Mouse (Mus musculus) right cerebral cortex, adult 18-20 months (tissue): ENCODE results near the gene Tbx6.

ENCODE experiments used
- DNase-seq: peaks from one replicate; pipeline ENCODE4 v3.0.0; 2022; ENCODE audit warnings: mixed read lengths

Gene Tbx6

GRCm38 (mm10) chr7:126780971-126781635, at the start of gene Tbx6:
Tbx6 (plus strand) TSS chr7:126781483.
- no peak for DNase-seq

GRCm38 (mm10) chr7:126736122-126736521, 45.2 kb upstream of the Tbx6 start:
- no peak for DNase-seq

GRCm38 (mm10) chr7:126739551-126739950, 41.7 kb upstream of the Tbx6 start:
- peak; percentile 88 for DNase-seq

- no peak for DNase-seq
Measured at GRCm38 (mm10) chr7:126740132-126740735, 41.0 kb upstream of the Tbx6 start.

- no peak for DNase-seq
Measured at GRCm38 (mm10) chr7:126740977-126741376, 40.3 kb upstream of the Tbx6 start.

GRCm38 (mm10) chr7:126741452-126741851, 39.8 kb upstream of the Tbx6 start:
- DNase-seq: no peak

GRCm38 (mm10) chr7:126741964-126742482, 39.3 kb upstream of the Tbx6 start:
- DNase-seq: no peak

- DNase-seq: no peak
Measured at GRCm38 (mm10) chr7:126746066-126746465, 35.2 kb upstream of the Tbx6 start.

GRCm38 (mm10) chr7:126746798-126747197, 34.5 kb upstream of the Tbx6 start:
- DNase-seq: no peak

GRCm38 (mm10) chr7:126748824-126749223, 32.5 kb upstream of the Tbx6 start:
- no peak for DNase-seq

- no peak for DNase-seq
Measured at GRCm38 (mm10) chr7:126749582-126750343, 31.5 kb upstream of the Tbx6 start.

- DNase-seq: peak; percentile 77
Measured at GRCm38 (mm10) chr7:126754866-126755265, 26.4 kb upstream of the Tbx6 start.

GRCm38 (mm10) chr7:126758539-126758938, 22.7 kb upstream of the Tbx6 start:
- no peak for DNase-seq

GRCm38 (mm10) chr7:126759050-126759671, 22.1 kb upstream of the Tbx6 start, which contains the start of gene Mapk3:
Mapk3 (plus strand) TSS chr7:126759601.
- DNase-seq: peak; percentile 90

GRCm38 (mm10) chr7:126759672-126760390, 21.5 kb upstream of the Tbx6 start:
- DNase-seq: no peak

- no peak for DNase-seq
Measured at GRCm38 (mm10) chr7:126760391-126760802, 20.9 kb upstream of the Tbx6 start.

GRCm38 (mm10) chr7:126760956-126761355, 20.3 kb upstream of the Tbx6 start:
- DNase-seq: no peak

- DNase-seq: no peak
Measured at GRCm38 (mm10) chr7:126761529-126762067, 19.7 kb upstream of the Tbx6 start.

- peak; percentile 77 for DNase-seq
Measured at GRCm38 (mm10) chr7:126762471-126763008, 18.7 kb upstream of the Tbx6 start.

- DNase-seq: no peak
Measured at GRCm38 (mm10) chr7:126765540-126765939, 15.7 kb upstream of the Tbx6 start.

GRCm38 (mm10) chr7:126766201-126766600, 15.1 kb upstream of the Tbx6 start, which contains the start of gene Gdpd3:
Gdpd3 (plus strand) TSS chr7:126766334.
- no peak for DNase-seq

GRCm38 (mm10) chr7:126767001-126767400, 14.3 kb upstream of the Tbx6 start:
- DNase-seq: no peak
